Mouse (Mus musculus) stomach, postnatal 0 days (tissue): Measurements from ENCODE around the gene Zfand2a.

Experiments used
- CTCF ChIP-seq: IDR thresholded peaks from 2 replicates; pipeline ENCODE4 v1.5.1; 2016; ENCODE audit warnings: antibody characterized with exemption, low read depth, mild to moderate bottlenecking, moderate library complexity
- EP300 ChIP-seq: optimal IDR thresholded peaks from 2 replicates; pipeline ENCODE3; 2016; ENCODE audit warnings: antibody characterized with exemption

DNA sequence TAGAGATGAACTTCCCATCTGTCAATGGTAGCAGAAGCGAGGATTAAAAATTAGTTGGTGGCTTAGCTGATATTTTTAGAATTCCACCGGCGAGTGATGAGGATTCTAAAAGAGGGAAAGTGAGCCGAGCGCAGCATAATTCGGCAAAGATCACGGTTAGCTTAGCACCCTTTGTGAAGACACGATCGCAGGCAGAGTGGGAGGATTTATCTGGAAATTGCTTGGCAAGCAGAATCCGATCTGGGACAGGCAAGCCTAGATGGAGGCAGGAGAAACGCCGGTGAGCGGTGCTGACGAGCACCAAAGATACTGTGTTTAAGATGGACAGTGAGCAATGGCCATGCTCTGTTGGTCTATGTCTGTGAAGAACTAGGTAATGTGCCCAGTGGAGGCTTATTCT is 17.9 kb upstream of the Zfand2a start:
- no peak for TF ChIP-seq CTCF
- no peak for TF ChIP-seq EP300
